In the genomic region with DNA sequence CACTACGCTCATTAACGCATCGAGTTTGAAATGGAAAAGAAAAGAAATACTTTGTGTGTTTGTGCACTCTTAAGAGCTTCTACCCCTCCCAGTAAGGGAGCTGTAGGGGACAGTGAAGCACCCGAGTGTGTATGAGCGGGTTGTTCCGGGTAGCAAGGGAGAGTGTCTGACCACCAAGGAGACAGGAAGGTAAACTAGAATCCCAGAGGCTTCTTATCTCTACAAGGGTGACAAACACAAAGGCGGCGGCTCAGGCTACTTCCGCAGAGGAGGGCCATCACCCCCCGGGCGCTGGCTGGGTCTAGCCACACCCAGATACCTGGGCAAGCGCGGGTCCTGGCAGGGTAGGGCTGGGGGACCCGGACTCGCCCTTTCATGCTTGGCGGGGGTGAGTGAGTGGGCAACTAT, we compare ENCODE assay signal across 8 mouse cellular contexts. TPM values are rescaled to one million over a fixed set of nuclear protein-coding genes. Genes with fewer than 3 reads are reported as not detected.
A peak's percentile ranks its signal among the peaks of the same experiment; 100 is the strongest.
DNase-seq lines count a peak whose midpoint lies in the region; ATAC-seq lines count a peak whose summit lies in the region.

No protein-coding gene starts in this region.

- peak overlapping the region; percentile 78 for H3K9ac ChIP-seq in embryonic facial prominence, embryonic 13.5 days
- H3K9ac ChIP-seq in intestine, embryonic 15.5 days = peak overlapping the region; percentile 73
- H3K9ac ChIP-seq in midbrain, embryonic 16.5 days (ENCODE audit: low read depth, low read length) = peak overlapping the region; percentile 82

- no peaks in the 10 kb centered on the region for H3K36me3 ChIP-seq in embryonic facial prominence, embryonic 13.5 days
- H3K36me3 ChIP-seq in intestine, embryonic 15.5 days = no peaks in the 10 kb centered on the region
- no peaks in the 10 kb centered on the region for H3K36me3 ChIP-seq in midbrain, embryonic 16.5 days (ENCODE audit: control insufficient read depth, insufficient read depth, low read length)

- peaks cover 16% of the 10 kb centered on the region for H3K4me1 ChIP-seq in embryonic facial prominence, embryonic 13.5 days
- H3K4me1 ChIP-seq in intestine, embryonic 15.5 days (replicated peaks) = peaks cover 5% of the 10 kb centered on the region; the same call in 1 of the 2 replicates
- peaks cover 7% of the 10 kb centered on the region; the same call in 1 of the 2 replicates for H3K4me1 ChIP-seq in midbrain, embryonic 16.5 days (ENCODE audit: control insufficient read depth, insufficient read depth, low read length)

- peak overlapping the region; percentile 86 for H3K27ac ChIP-seq in embryonic facial prominence, embryonic 13.5 days
- peak overlapping the region; percentile 97 for H3K27ac ChIP-seq in intestine, embryonic 15.5 days
- peak overlapping the region; percentile 90 for H3K27ac ChIP-seq in midbrain, embryonic 16.5 days (ENCODE audit: low read length)

- peak overlapping the region; percentile 94 for H3K4me2 ChIP-seq in embryonic facial prominence, embryonic 13.5 days
- peak overlapping the region; percentile 96 for H3K4me2 ChIP-seq in intestine, embryonic 15.5 days (replicated peaks)
- H3K4me2 ChIP-seq in midbrain, embryonic 16.5 days (ENCODE audit: low read length) = peak overlapping the region; percentile 93

- WGBS in embryonic facial prominence, embryonic 13.5 days = under 1% methylated on average over 16 of the region's 16 CpGs
- under 1% methylated on average over 16 of the region's 16 CpGs for WGBS in intestine, embryonic 15.5 days
- WGBS in midbrain, embryonic 16.5 days = 0% methylated on average over 14 of the region's 16 CpGs

- peak; percentile 26 for DNase-seq in retina, adult 2 months (ENCODE audit: low read depth, low spot score)
- no peak for DNase-seq in retina, embryonic 14.5 days (ENCODE audit: low spot score)
- no peak for DNase-seq in frontal cortex, postnatal 10 days (ENCODE audit: low spot score in 2 of 2)
- DNase-seq in gastrocnemius, adult 8-10 months (ENCODE audit: low spot score in 2 of 2) = no peak
- no peak for DNase-seq in B cell, adult 2 months

- no peaks in the 10 kb centered on the region for H3K9me3 ChIP-seq in embryonic facial prominence, embryonic 13.5 days
- no peaks in the 10 kb centered on the region for H3K9me3 ChIP-seq in intestine, embryonic 15.5 days
- H3K9me3 ChIP-seq in midbrain, embryonic 16.5 days (replicated peaks; ENCODE audit: control insufficient read depth, low read length, poor library complexity, severe bottlenecking) = no peaks in the 10 kb centered on the region

- peak overlapping the region; percentile 63 for H3K4me3 ChIP-seq in embryonic facial prominence, embryonic 13.5 days
- peak overlapping the region; percentile 57 for H3K4me3 ChIP-seq in intestine, embryonic 15.5 days (replicated peaks)
- peak overlapping the region; percentile 59 for H3K4me3 ChIP-seq in midbrain, embryonic 16.5 days (ENCODE audit: low read depth, low read length)

- H3K27me3 ChIP-seq in embryonic facial prominence, embryonic 13.5 days = no peaks in the 10 kb centered on the region
- no peaks in the 10 kb centered on the region for H3K27me3 ChIP-seq in intestine, embryonic 15.5 days (replicated peaks)
- no peaks in the 10 kb centered on the region for H3K27me3 ChIP-seq in midbrain, embryonic 16.5 days (ENCODE audit: control insufficient read depth, insufficient read depth, low read depth, low read length)

- peak; percentile 43 for ATAC-seq in embryonic facial prominence, embryonic 13.5 days (ENCODE audit: insufficient number of reproducible peaks, insufficient read depth, low FRiP score, low TSS enrichment, low read depth)
- peak; percentile 94 for ATAC-seq in intestine, embryonic 15.5 days
- peak; percentile 69 for ATAC-seq in midbrain, embryonic 16.5 days

RNA-seq across cellular contexts. Expression of a gene that starts 56.7 kb away (rescaled TPM):
- polyA plus RNA-seq in embryonic facial prominence, embryonic 13.5 days (2015; fragmentation: Nextera tagmentation; extraction: Ambion mirVana) = 507 and 527 TPM in 2 replicates
- 459 and 464 TPM in 2 replicates for polyA plus RNA-seq in intestine, embryonic 15.5 days (2015; fragmentation: Nextera tagmentation; extraction: Ambion mirVana)
- polyA plus RNA-seq in midbrain, embryonic 16.5 days (2015; fragmentation: Nextera tagmentation; extraction: Ambion mirVana) = 396 and 416 TPM in 2 replicates
- 100 to 1,000 TPM in 3 of 4 experiments, 10 to 100 TPM in 1; 90.3 to 113 (median 101) TPM for total RNA-seq in gastrocnemius, adult 8-10 months (2022)

Comparison
In these comparisons a context has a peak if more than half of its experiments do, and no peak if none do; other contexts are left out.
1. ATAC-seq: peak in every context shown above with its lines; median percentile 94 in intestine, embryonic 15.5 days; 69 in midbrain, embryonic 16.5 days; 43 in embryonic facial prominence, embryonic 13.5 days.